Mouse (Mus musculus) lung, postnatal 0 days (tissue): ENCODE measurements around the gene Map3k4.

Experiments used
- CTCF ChIP-seq: IDR thresholded peaks from 2 replicates; pipeline ENCODE4 v1.5.1; 2016; ENCODE audit warnings: antibody characterized with exemption, mild to moderate bottlenecking
- EP300 ChIP-seq: IDR thresholded peaks from 2 replicates; pipeline ENCODE4 v1.6.1; 2016; ENCODE audit warnings: antibody characterized with exemption, mild to moderate bottlenecking, control low read depth

- TF ChIP-seq CTCF (no peak), EP300 (no peak)
Measured at GRCm38 (mm10) chr17:12304658-12305057, 13.9 kb downstream of the Map3k4 start.
